Mouse (Mus musculus): ENCODE measurements around the gene Mrm3. TPM values are rescaled to one million over a fixed set of nuclear protein-coding genes. Genes with fewer than 3 reads are reported as not detected.

Mrm3 gene
- polyA plus RNA-seq, 1 experiment from 2014 or later: 26.2 TPM

- Histone ChIP-seq H3K27me3 (no peaks in the 10 kb centered on the region), H3K9me3 (no peaks in the 10 kb centered on the region), H3K9ac (peak overlapping the region; percentile 86), H3K27ac (peak overlapping the region; percentile 94), H3K36me3 (peaks cover 57% of the 10 kb centered on the region), H3K4me3 (peak overlapping the region; percentile 64), H3K4me2 (replicated peaks) (peak overlapping the region; percentile 71), H3K4me1 (peaks cover 18% of the 10 kb centered on the region)
- WGBS: 2% methylated on average over 33 of the region's 33 CpGs
- ATAC-seq (ENCODE audit: low FRiP score, low read depth): 0 out of 2 replicates have a peak, but pooled peaks have one; percentile 13
Measured at GRCm38 (mm10) chr11:76216681-76217389, 26.7 kb upstream of the Mrm3 start.

- H3K9me3 ChIP-seq: no peaks in the 10 kb centered on the region
- H3K4me1 ChIP-seq: peaks cover 18% of the 10 kb centered on the region
- 1% methylated on average over 35 of the region's 35 CpGs for WGBS
- peak within 1 kb of the TSS; percentile 64 for H3K4me3 ChIP-seq
- H3K4me2 ChIP-seq (replicated peaks): peak within 1 kb of the TSS; percentile 71
- H3K36me3 ChIP-seq: peaks cover 57% of the 10 kb centered on the region
- ATAC-seq (ENCODE audit: low FRiP score, low read depth): peak; percentile 97
- H3K27ac ChIP-seq: peak within 1 kb of the TSS; percentile 94
- peak within 1 kb of the TSS; percentile 86 for H3K9ac ChIP-seq
- no peaks in the 10 kb centered on the region for H3K27me3 ChIP-seq
Measured at GRCm38 (mm10) chr11:76217390-76217800, 26.1 kb upstream of the Mrm3 start, which contains the start of the genes Dbil5 and Gemin4. Dbil5 (plus strand) TSS chr11:76217608. Gemin4 (minus strand) TSS chr11:76217664.

GRCm38 (mm10) chr11:76224631-76225030, 18.9 kb upstream of the Mrm3 start:
- no peaks in the 10 kb centered on the region for H3K9me3 ChIP-seq
- no peaks in the 10 kb centered on the region for H3K27me3 ChIP-seq
- WGBS: 93% methylated on average over 5 of the region's 5 CpGs
- H3K27ac ChIP-seq: no peak overlapping the region
- H3K4me2 ChIP-seq (replicated peaks): no peak overlapping the region
- peaks cover 59% of the 10 kb centered on the region for H3K36me3 ChIP-seq
- no peak overlapping the region for H3K4me3 ChIP-seq
- no peak overlapping the region for H3K9ac ChIP-seq
- no peaks in the 10 kb centered on the region for H3K4me1 ChIP-seq
- ATAC-seq (ENCODE audit: low FRiP score, low read depth): no peak

GRCm38 (mm10) chr11:76225051-76225450, 18.5 kb upstream of the Mrm3 start:
- Histone ChIP-seq H3K27ac (no peak overlapping the region), H3K9ac (no peak overlapping the region), H3K27me3 (no peaks in the 10 kb centered on the region), H3K4me1 (no peaks in the 10 kb centered on the region), H3K36me3 (peaks cover 55% of the 10 kb centered on the region), H3K4me3 (no peak overlapping the region), H3K4me2 (replicated peaks) (no peak overlapping the region), H3K9me3 (no peaks in the 10 kb centered on the region)
- ATAC-seq (ENCODE audit: low FRiP score, low read depth): no peak

- Histone ChIP-seq H3K36me3 (peaks cover 77% of the 10 kb centered on the region), H3K9ac (no peak overlapping the region), H3K9me3 (no peaks in the 10 kb centered on the region), H3K4me3 (no peak overlapping the region), H3K4me2 (replicated peaks) (no peak overlapping the region), H3K4me1 (no peaks in the 10 kb centered on the region), H3K27ac (no peak overlapping the region), H3K27me3 (no peaks in the 10 kb centered on the region)
- 86% methylated on average over 3 of the region's 3 CpGs for WGBS
- no peak for ATAC-seq (ENCODE audit: low FRiP score, low read depth)
Measured at GRCm38 (mm10) chr11:76236136-76236535, 7.4 kb upstream of the Mrm3 start.

- Histone ChIP-seq H3K4me2 (replicated peaks) (no peak overlapping the region), H3K9me3 (no peaks in the 10 kb centered on the region), H3K4me3 (no peak overlapping the region), H3K36me3 (peaks cover 48% of the 10 kb centered on the region), H3K27me3 (no peaks in the 10 kb centered on the region), H3K9ac (no peak overlapping the region), H3K4me1 (peaks cover 18% of the 10 kb centered on the region), H3K27ac (no peak overlapping the region)
- no peak for ATAC-seq (ENCODE audit: low FRiP score, low read depth)
- 94% methylated on average over 2 of the region's 2 CpGs for WGBS
Measured at GRCm38 (mm10) chr11:76239750-76240149, 3.8 kb upstream of the Mrm3 start.

- WGBS: 1% methylated on average over 34 of the region's 34 CpGs
- peak overlapping the region; percentile 92 for H3K4me2 ChIP-seq (replicated peaks)
- no peak overlapping the region; the same call in 1 of the 2 replicates for H3K27ac ChIP-seq
- H3K9ac ChIP-seq: peak overlapping the region; percentile 87
- ATAC-seq (ENCODE audit: low FRiP score, low read depth): no peak
- H3K4me3 ChIP-seq: peak overlapping the region; percentile 90
- H3K4me1 ChIP-seq: peaks cover 22% of the 10 kb centered on the region
- no peaks in the 10 kb centered on the region for H3K27me3 ChIP-seq
- no peaks in the 10 kb centered on the region for H3K9me3 ChIP-seq
- H3K36me3 ChIP-seq: peaks cover 26% of the 10 kb centered on the region
Measured at GRCm38 (mm10) chr11:76243811-76244546, 464 bp downstream of the Mrm3 start.

GRCm38 (mm10) chr11:76246439-76246838, 2.9 kb downstream of the Mrm3 start:
- Histone ChIP-seq H3K4me2 (replicated peaks) (no peak overlapping the region), H3K36me3 (peaks cover 23% of the 10 kb centered on the region), H3K9ac (no peak overlapping the region), H3K27ac (no peak overlapping the region), H3K9me3 (no peaks in the 10 kb centered on the region), H3K4me1 (peaks cover 22% of the 10 kb centered on the region), H3K4me3 (no peak overlapping the region), H3K27me3 (no peaks in the 10 kb centered on the region)
- no peak for ATAC-seq (ENCODE audit: low FRiP score, low read depth)

- no peak overlapping the region for H3K27ac ChIP-seq
Measured at GRCm38 (mm10) chr11:76247239-76247638, 3.7 kb downstream of the Mrm3 start.

GRCm38 (mm10) chr11:76252036-76252435, 8.5 kb downstream of the Mrm3 start:
- WGBS: 53% methylated on average over 3 of the region's 3 CpGs

More at GRCm38 (mm10) chr11:76247239-76247638, 3.7 kb downstream of the Mrm3 start:
- Histone ChIP-seq H3K36me3 (peaks cover 23% of the 10 kb centered on the region), H3K4me3 (no peak overlapping the region), H3K9ac (no peak overlapping the region), H3K4me2 (replicated peaks) (no peak overlapping the region), H3K27me3 (no peaks in the 10 kb centered on the region), H3K9me3 (no peaks in the 10 kb centered on the region), H3K4me1 (peaks cover 17% of the 10 kb centered on the region)
- no peak for ATAC-seq (ENCODE audit: low FRiP score, low read depth)
- WGBS: 45% methylated on average over 2 of the region's 2 CpGs

GRCm38 (mm10) chr11:76253145-76253917, 9.8 kb downstream of the Mrm3 start:
- peak; percentile 70; the same call in 1 of the 2 replicates for ATAC-seq (ENCODE audit: low FRiP score, low read depth)
- H3K9me3 ChIP-seq: no peaks in the 10 kb centered on the region
- H3K36me3 ChIP-seq: peaks cover 30% of the 10 kb centered on the region
- H3K4me2 ChIP-seq (replicated peaks): no peak overlapping the region
- H3K27ac ChIP-seq: peak overlapping the region; percentile 3; the same call in 1 of the 2 replicates
- H3K27me3 ChIP-seq: no peaks in the 10 kb centered on the region
- H3K4me1 ChIP-seq: peaks cover 40% of the 10 kb centered on the region
- no peak overlapping the region for H3K9ac ChIP-seq
- H3K4me3 ChIP-seq: no peak overlapping the region
- WGBS: 46% methylated on average over 5 of the region's 5 CpGs

More at GRCm38 (mm10) chr11:76252036-76252435, 8.5 kb downstream of the Mrm3 start:
- H3K27ac ChIP-seq: no peak overlapping the region
- H3K9ac ChIP-seq: no peak overlapping the region
- no peak for ATAC-seq (ENCODE audit: low FRiP score, low read depth)
- H3K36me3 ChIP-seq: peaks cover 25% of the 10 kb centered on the region
- no peaks in the 10 kb centered on the region for H3K9me3 ChIP-seq
- H3K4me2 ChIP-seq (replicated peaks): no peak overlapping the region
- H3K27me3 ChIP-seq: no peaks in the 10 kb centered on the region
- H3K4me1 ChIP-seq: peaks cover 33% of the 10 kb centered on the region
- H3K4me3 ChIP-seq: no peak overlapping the region

GRCm38 (mm10) chr11:76253918-76254264, 10.4 kb downstream of the Mrm3 start:
- Histone ChIP-seq H3K27me3 (no peaks in the 10 kb centered on the region), H3K4me3 (no peak overlapping the region), H3K36me3 (peaks cover 31% of the 10 kb centered on the region), H3K9me3 (no peaks in the 10 kb centered on the region), H3K9ac (0 out of 2 replicates have a peak overlapping the region, but pooled peaks have one; percentile 0), H3K27ac (no peak overlapping the region), H3K4me1 (peaks cover 40% of the 10 kb centered on the region), H3K4me2 (replicated peaks) (no peak overlapping the region)
- ATAC-seq (ENCODE audit: low FRiP score, low read depth): no peak
- WGBS: 72% methylated on average over 4 of the region's 4 CpGs

All from limb, embryonic 13.5 days (tissue).